Mouse (Mus musculus): ENCODE data around the gene Lrrc20.
A peak's percentile ranks its signal among the peaks of the same experiment; 100 is the strongest.

DNA sequence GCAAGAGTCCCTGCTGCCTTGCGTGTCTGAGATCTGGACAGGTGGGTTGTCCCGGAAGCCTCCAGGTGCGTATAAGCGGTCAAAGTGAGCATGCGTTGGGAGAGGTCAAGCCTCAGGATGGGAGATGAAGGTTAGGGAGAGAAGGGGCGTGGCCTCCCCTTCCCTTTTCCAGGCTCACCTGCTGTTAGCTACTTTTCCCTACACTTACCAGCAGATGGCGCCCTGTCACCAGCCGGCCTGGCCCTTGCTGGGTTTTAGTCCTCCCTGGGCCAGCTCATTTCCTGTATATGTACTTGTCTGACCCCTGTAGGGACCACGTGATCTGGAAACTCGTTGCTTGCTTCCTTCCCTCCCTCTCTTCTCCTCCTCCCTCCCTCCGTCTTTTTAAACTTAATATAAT, 16.4 kb downstream of the Lrrc20 start:
- TF ChIP-seq CTCF (IDR thresholded peaks at IDR 0.05; ENCODE audit: borderline replicate concordance, control insufficient read depth, extremely low read depth, insufficient read depth, low read length, poor library complexity) (peak; percentile 90), POLR2A (IDR thresholded peaks at IDR 0.05; ENCODE audit: control insufficient read depth, extremely low read depth, insufficient read depth, low read length, poor library complexity) (no peak)
